Mouse (Mus musculus): ENCODE measurements at regions not wholly inside any gene's neighbourhood (a gene's known extent, or its start where the extent isn't known, plus 50 kb on each side); places are given as distances from the start of the nearest gene placed in this dataset.

DNA sequence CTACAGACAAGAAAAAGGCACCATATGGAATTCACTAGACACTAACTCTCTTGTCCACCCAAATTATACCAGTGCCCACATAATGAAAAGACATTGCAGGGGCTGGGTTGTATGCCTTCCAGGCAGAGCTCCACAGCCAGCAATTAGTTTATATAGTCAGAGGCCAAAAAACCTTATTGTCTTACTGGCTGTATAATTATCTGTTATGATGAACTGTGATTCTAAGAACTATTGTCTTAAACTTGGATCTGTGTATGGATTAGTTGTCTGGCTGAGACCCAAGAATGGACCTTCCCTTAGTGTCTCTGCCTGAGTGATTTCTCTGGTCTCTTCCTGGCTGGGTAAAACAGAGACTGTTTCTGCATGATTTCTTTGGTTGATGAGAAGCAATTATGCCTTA is 454.2 kb downstream of the Prkd1 start:
- TF ChIP-seq CTCF (IDR thresholded peaks at IDR 0.05 in 2 of 3, conservative IDR thresholded peaks at IDR 0.05 in 1 of 3; ENCODE audit: control insufficient read depth in 1 of 3, insufficient read depth in 1 of 3, low read depth in 2 of 3, low read length in 3 of 3, poor library complexity in 1 of 3, severe bottlenecking in 1 of 3) (no peak), ETS1 (IDR thresholded peaks at IDR 0.05; ENCODE audit: low read depth, low read length) (no peak), POLR2A (IDR thresholded peaks at IDR 0.05; ENCODE audit: control insufficient read depth in 1 of 2, insufficient read depth in 1 of 2, low read depth in 1 of 2, low read length in 2 of 2, poor library complexity in 1 of 2) (no peak), MAFK (IDR thresholded peaks at IDR 0.05; ENCODE audit: borderline replicate concordance, low read depth, low read length) (no peak)

Measured in MEL (cell line).